Mouse (Mus musculus) olfactory bulb, adult 2 months (tissue): ENCODE measurements at regions not wholly inside any gene's neighbourhood (a gene's known extent, or its start where the extent isn't known, plus 50 kb on each side); places are given as distances from the start of the nearest gene placed in this dataset.

ENCODE experiments used
- CTCF ChIP-seq: fragments of 200-500 bp; IDR thresholded peaks from 2 replicates; pipeline ENCODE4 v1.5.1; 2012; ENCODE audit warnings: low read depth, mild to moderate bottlenecking, low read length, moderate library complexity; ENCODE audit not compliant: insufficient read depth
- POLR2A ChIP-seq: fragments of 200-500 bp; IDR thresholded peaks from 2 replicates; pipeline ENCODE4 v1.6.1; 2012; ENCODE audit warnings: mild to moderate bottlenecking, low read depth, low read length, moderate library complexity; ENCODE audit not compliant: insufficient read depth

- TF ChIP-seq CTCF (no peak), POLR2A (no peak)
Observed at GRCm38 (mm10) chr1:13787016-13787415, 2306.1 kb downstream of the 4930444P10Rik start.
